Mouse (Mus musculus) liver, embryonic 16.5 days (tissue): Measurements from ENCODE around the gene Ulk4. TPM values are rescaled to one million over a fixed set of nuclear protein-coding genes. Genes with fewer than 3 reads are reported as not detected.

Source experiments
- ATAC-seq: fragments of 200-750 bp; cut with Nextera tagmentation; 2 replicates; pipeline ENCODE4 v1.8.0; 2017; ENCODE audit warnings: low read depth, mild to moderate bottlenecking, moderate number of reproducible peaks, moderate library complexity
- H3K27ac ChIP-seq: fragments of 300-500 bp; sonication (generic); 2 replicates; pipeline ENCODE4 v1.5.1; 2014; ENCODE audit warnings: mild to moderate bottlenecking, low read length
- H3K27me3 ChIP-seq: fragments of 300-500 bp; sonication (generic); 2 replicates; pipeline ENCODE4 v1.6.1; 2014; ENCODE audit warnings: low read depth, low read length, mixed read lengths; ENCODE audit not compliant: control insufficient read depth, insufficient read depth
- H3K36me3 ChIP-seq: fragments of 300-500 bp; sonication (generic); 2 replicates; pipeline ENCODE4 v1.6.1; 2014; ENCODE audit warnings: mild to moderate bottlenecking; ENCODE audit not compliant: control insufficient read depth, insufficient read depth
- H3K4me1 ChIP-seq: fragments of 300-500 bp; sonication (generic); 2 replicates; pipeline ENCODE4 v1.6.1; 2014; ENCODE audit warnings: low read depth, low read length, mixed read lengths; ENCODE audit not compliant: control insufficient read depth
- H3K4me2 ChIP-seq: fragments of 300-500 bp; sonication (generic); 2 replicates; pipeline ENCODE4 v1.6.1; 2014; ENCODE audit warnings: low read depth, low read length, mixed read lengths
- H3K4me3 ChIP-seq: fragments of 300-500 bp; sonication (generic); 2 replicates; pipeline ENCODE4 v1.5.1; 2014; ENCODE audit warnings: low read depth, mild to moderate bottlenecking, low read length
- H3K9ac ChIP-seq: fragments of 300-500 bp; sonication (generic); 2 replicates; pipeline ENCODE4 v1.6.1; 2014; ENCODE audit warnings: low read depth, low read length
- H3K9me3 ChIP-seq: fragments of 300-500 bp; sonication (generic); replicated peaks from 2 replicates; pipeline ENCODE4 v1.6.1; 2016; ENCODE audit warnings: low read length; ENCODE audit not compliant: control insufficient read depth
- WGBS: fragments of 180-500 bp; shearing (Covaris S2); extraction: QIAGEN DNeasy Blood & Tissue Kit; methylation state at CpG from one replicate; pipeline ENCODE4 v1.1.7; 2014; ENCODE audit not compliant: insufficient replicate concordance; 5-methylcytosine and 5-hydroxymethylcytosine counted together
- polyA plus RNA-seq: library from polyadenylated mRNA; unstranded; fragments of >200 nt; fragmentation: Nextera tagmentation; extraction: Ambion mirVana; gene quantifications from 2 replicates; pipeline ENCODE4 v1.2.1, GENCODE M21; 2015

Gene Ulk4
- polyA plus RNA-seq, 1 experiment from 2014 or later: 30.8 TPM

DNA sequence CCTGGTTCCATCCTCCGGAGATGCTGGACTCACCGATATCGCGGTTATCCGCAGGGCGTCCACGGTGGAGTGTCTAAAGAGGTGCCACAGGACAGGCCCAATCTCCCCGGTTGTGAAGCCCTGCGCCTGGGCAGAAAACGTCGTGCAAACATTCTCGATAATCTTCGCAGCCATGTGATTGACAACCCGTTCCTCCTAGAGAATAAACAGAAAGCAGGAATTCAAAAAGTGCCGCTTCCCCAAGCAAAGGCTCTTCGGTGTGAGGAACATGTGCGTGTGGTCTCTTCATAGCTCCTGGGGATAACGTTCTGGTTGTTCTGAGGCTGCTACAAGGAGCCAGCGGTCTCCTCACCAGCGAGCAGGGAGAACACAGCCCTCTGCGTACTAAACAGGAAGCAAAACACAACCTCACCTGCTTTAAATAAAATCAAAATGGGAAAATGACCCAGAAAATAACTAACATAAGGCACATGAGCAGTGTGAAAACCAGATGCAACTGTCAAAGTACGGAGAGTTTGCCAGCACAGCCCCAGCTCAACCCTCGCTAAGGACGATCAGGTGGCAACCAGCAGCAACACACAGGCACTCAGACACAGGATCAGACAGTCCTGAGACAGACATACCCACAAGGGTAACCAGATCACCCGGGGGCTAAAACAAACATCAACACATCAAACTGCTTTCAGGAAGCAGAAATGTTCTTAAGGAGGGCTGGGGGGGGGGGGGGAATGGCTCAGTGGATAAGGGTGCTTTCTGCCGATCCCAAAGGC, 84.2 kb downstream of the Ulk4 start:
- H3K4me3 ChIP-seq: no peak overlapping the region
- no peaks in the 10 kb centered on the region for H3K4me1 ChIP-seq
- 81% methylated on average over 26 of the region's 26 CpGs for whole genome bisulfite sequencing
- no peak for ATAC-seq
- H3K9ac ChIP-seq: no peak overlapping the region
- no peaks in the 10 kb centered on the region for H3K27me3 ChIP-seq
- H3K27ac ChIP-seq: no peak overlapping the region
- no peaks in the 10 kb centered on the region for H3K36me3 ChIP-seq
- no peak overlapping the region for H3K4me2 ChIP-seq
- H3K9me3 ChIP-seq: peaks cover 4% of the 10 kb centered on the region

DNA sequence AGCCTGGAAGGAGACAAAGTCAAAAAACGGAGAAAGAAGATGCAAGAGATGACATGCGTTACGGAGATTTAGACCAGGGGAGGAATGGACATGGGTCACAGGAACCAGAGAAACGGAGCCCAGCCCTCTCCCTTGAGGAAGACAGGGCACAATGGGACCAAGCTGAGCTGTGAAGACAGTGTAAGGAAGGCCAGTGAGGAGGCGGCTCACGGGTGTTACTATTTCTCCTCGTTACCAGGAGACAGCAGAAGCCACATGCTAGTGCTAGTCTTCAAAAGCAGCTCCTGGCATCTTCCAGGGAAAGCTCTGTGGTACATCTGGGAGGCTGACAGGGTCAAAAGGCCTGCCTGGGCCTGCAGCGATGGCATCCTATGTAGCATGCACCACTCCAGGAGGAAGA, 89.2 kb downstream of the Ulk4 start:
- ATAC-seq: no peak
- Histone ChIP-seq H3K27me3 (no peaks in the 10 kb centered on the region), H3K4me2 (no peak overlapping the region), H3K36me3 (no peaks in the 10 kb centered on the region), H3K4me1 (no peaks in the 10 kb centered on the region), H3K9me3 (no peaks in the 10 kb centered on the region), H3K4me3 (no peak overlapping the region), H3K9ac (no peak overlapping the region), H3K27ac (no peak overlapping the region)
- WGBS: 73% methylated on average over 8 of the region's 8 CpGs

DNA sequence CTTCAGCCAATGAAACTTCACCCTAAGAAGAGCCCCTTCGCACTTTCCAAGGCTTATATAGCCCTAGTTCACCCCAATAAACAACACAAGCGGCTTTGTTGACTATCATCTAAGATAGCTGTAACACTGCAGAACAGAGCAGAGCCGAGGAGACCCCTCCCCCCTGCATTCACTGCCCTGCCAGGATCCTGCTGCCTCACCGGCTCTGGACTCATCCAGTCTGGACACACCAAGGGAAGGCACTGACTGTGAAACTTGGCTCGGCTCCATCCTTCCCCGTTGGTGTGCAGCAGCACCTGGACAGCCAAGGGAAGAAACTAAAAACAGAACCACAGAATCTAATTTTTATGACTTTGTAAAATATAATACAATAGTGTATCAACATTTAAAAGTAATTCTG, 91.2 kb downstream of the Ulk4 start:
- Histone ChIP-seq H3K36me3 (no peaks in the 10 kb centered on the region), H3K4me1 (no peaks in the 10 kb centered on the region), H3K27me3 (no peaks in the 10 kb centered on the region), H3K4me2 (no peak overlapping the region), H3K9me3 (no peaks in the 10 kb centered on the region), H3K27ac (no peak overlapping the region), H3K4me3 (no peak overlapping the region), H3K9ac (no peak overlapping the region)
- no peak for ATAC-seq
- 50% methylated on average over 6 of the region's 6 CpGs for WGBS

DNA sequence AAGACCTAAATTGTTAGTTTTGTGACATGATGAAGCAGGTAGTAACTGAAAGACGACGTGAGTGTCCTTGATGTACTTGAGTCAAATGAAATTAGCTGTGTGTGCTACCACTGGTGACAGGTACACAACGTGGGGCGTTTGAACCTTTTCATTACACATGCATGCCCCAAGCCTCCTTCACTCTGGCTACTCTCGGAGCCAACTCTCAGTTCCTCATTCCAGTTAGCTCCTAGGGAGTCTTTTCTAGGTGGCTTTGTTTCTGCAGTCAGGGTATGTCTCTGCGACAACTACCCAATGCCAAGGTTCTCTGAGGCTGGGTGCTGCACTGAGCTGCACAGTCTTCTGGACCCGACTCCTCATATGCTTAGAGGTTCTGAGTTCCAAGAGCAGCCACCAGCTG, 100.6 kb downstream of the Ulk4 start:
- no peak for ATAC-seq
- no peak overlapping the region for H3K9ac ChIP-seq
- no peak overlapping the region for H3K27ac ChIP-seq
- no peaks in the 10 kb centered on the region for H3K4me1 ChIP-seq
- no peaks in the 10 kb centered on the region for H3K9me3 ChIP-seq
- H3K4me2 ChIP-seq: no peak overlapping the region
- H3K36me3 ChIP-seq: no peaks in the 10 kb centered on the region
- 67% methylated on average over 7 of the region's 7 CpGs for WGBS
- no peak overlapping the region for H3K4me3 ChIP-seq
- no peaks in the 10 kb centered on the region for H3K27me3 ChIP-seq

DNA sequence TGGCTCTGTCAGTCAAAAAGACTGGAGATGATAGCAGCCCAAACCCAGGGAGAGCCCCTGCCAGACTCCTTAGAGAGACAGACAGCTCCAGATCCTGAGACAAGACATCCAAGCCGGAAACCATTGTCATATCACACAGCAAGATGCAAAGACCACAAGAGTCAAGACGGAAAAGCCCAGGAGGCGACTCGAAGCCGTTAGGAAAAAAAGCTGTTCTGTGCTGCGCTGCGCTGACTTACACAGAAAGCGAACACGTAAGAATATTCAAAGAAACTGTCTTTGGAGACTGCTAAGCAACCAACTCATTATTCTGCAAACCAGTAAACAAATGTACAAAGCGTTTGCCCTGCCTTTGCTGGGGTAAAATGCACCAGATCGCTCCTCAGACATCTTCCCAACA, 101.8 kb downstream of the Ulk4 start:
- WGBS: 68% methylated on average over 11 of the region's 11 CpGs
- Histone ChIP-seq H3K9me3 (no peaks in the 10 kb centered on the region), H3K4me1 (no peaks in the 10 kb centered on the region), H3K4me2 (no peak overlapping the region), H3K9ac (no peak overlapping the region), H3K4me3 (no peak overlapping the region), H3K27me3 (no peaks in the 10 kb centered on the region), H3K36me3 (no peaks in the 10 kb centered on the region), H3K27ac (no peak overlapping the region)
- no peak for ATAC-seq

DNA sequence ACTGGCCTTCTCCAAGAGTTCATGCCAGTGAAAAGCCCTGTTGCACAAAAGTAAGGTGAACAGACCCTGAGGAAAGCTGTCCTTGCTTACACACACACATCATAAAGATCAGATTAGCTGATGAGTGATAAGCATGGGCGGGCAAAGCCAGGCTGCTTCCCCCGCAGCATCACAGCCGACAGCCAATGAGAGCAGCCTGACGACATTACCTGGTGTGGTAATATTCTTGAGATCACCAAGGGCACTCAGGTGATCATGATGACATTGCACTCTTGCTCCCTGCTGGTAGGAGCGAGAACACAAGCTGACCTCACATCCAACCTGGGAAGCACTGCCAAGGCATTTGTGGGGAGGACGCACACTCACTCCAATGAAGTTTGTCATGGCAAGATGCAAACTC, 104.9 kb downstream of the Ulk4 start:
- H3K9ac ChIP-seq: no peak overlapping the region
- no peaks in the 10 kb centered on the region for H3K27me3 ChIP-seq
- 74% methylated on average over 6 of the region's 6 CpGs for WGBS
- H3K4me3 ChIP-seq: no peak overlapping the region
- no peaks in the 10 kb centered on the region for H3K36me3 ChIP-seq
- no peak for ATAC-seq
- no peak overlapping the region for H3K4me2 ChIP-seq
- no peaks in the 10 kb centered on the region for H3K9me3 ChIP-seq
- no peak overlapping the region for H3K27ac ChIP-seq
- no peaks in the 10 kb centered on the region for H3K4me1 ChIP-seq

DNA sequence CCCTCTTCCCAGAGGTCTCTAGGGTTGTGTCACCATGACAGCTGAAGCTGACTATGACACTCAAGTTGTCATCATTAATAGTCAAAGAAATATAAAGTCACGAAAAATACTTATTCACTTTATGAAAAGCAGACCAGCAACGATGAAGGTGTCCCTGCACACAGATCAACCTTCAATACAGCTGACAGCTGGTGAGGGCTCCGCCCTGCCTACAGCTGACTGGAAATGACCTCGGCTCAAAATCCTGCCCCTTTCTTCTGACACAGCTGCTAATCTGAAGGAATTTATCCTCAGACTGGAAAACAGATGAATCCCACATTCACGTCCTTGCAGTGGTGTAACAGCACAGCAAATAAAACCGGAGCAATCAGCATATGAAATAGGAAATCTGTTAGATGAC, 105.4 kb downstream of the Ulk4 start:
- Histone ChIP-seq H3K4me3 (no peak overlapping the region), H3K27ac (no peak overlapping the region), H3K9ac (no peak overlapping the region), H3K9me3 (no peaks in the 10 kb centered on the region), H3K27me3 (no peaks in the 10 kb centered on the region), H3K36me3 (no peaks in the 10 kb centered on the region), H3K4me2 (no peak overlapping the region), H3K4me1 (no peaks in the 10 kb centered on the region)
- 59% methylated on average over 6 of the region's 6 CpGs for WGBS
- no peak for ATAC-seq

DNA sequence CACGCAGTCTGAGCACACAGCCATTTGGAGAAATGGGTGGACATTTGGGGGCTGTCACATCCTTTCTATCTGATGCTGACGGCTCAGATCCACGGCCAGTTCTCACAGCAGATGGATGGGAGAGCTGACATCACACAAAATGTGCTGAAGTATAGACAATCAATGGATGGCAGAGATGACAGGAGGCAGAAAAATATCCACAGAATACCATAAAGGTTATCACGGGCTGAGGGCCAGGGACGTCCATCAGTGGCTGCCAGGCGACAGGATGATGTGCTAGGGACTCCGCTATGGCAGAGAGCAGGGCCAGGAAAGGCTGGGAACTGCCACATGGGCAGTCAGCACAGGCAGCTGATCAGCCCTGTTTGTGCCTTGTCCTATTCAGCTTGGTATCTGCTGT, 112.4 kb downstream of the Ulk4 start:
- Histone ChIP-seq H3K27ac (no peak overlapping the region), H3K4me1 (no peaks in the 10 kb centered on the region), H3K9me3 (no peaks in the 10 kb centered on the region), H3K4me2 (no peak overlapping the region), H3K27me3 (no peaks in the 10 kb centered on the region), H3K4me3 (no peak overlapping the region), H3K9ac (no peak overlapping the region), H3K36me3 (no peaks in the 10 kb centered on the region)
- 67% methylated on average over 7 of the region's 7 CpGs for WGBS
- no peak for ATAC-seq

DNA sequence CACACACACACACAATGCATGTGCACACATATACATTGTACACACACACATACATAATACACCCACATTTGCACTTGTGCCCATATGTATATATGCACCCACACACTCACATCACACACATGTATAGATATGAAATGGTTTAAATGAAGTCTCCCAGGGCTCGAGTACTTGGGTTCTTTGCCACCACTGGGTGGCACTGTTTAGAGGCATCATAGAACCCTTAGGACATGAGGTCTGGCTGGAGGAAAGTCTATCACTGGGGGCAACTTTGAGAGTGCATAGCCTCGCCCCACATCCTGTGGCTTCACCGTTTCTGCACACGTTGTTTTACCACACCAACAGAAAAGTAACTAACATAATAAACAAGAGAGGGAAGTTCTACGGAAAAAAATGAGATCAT, 114.2 kb downstream of the Ulk4 start:
- no peak overlapping the region for H3K4me3 ChIP-seq
- 26% methylated on average over 5 of the region's 5 CpGs for WGBS
- no peaks in the 10 kb centered on the region for H3K9me3 ChIP-seq
- H3K36me3 ChIP-seq: no peaks in the 10 kb centered on the region
- H3K27me3 ChIP-seq: no peaks in the 10 kb centered on the region
- H3K4me2 ChIP-seq: no peak overlapping the region
- no peaks in the 10 kb centered on the region for H3K4me1 ChIP-seq
- H3K9ac ChIP-seq: no peak overlapping the region
- ATAC-seq: no peak
- no peak overlapping the region for H3K27ac ChIP-seq
